Mouse (Mus musculus) urinary bladder, postnatal 25 days (tissue): ENCODE data around the gene Gm21317.
"Not testable (repeated sequence)": the region's sequence is repeated elsewhere in the genome, so short reads cannot be mapped to it uniquely, and the experiment has no call there.

ENCODE experiments used
- DNase-seq: peaks from one replicate; pipeline ENCODE4 v3.0.0; 2022; ENCODE audit warnings: low spot score

Gene Gm21317

DNA sequence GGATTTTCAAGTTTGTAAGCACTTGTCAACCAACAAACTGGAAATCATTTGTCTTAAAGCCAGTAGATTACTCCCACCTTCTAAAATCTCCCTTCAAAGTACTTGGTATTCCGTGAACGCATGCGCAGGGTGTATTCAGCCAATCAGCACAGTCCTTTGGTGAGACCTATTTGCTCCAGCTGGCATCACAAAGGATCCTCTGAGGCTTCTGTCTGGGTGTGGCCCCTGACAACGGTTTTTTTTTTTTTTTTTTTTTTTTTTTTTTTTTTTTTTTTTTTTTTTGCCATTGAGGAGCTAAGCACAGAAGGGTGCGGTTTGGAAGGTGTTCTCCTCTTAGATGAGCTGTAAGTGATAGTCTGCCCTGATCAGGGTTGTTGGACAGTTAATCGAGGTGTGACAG is at the start of gene Gm21317:
Gene Gm21317 (plus strand): TSS at position 301 of the 400 bp plus-strand sequence.
- not testable (repeated sequence) for DNase-seq
